Mouse (Mus musculus): ENCODE results near the gene Msantd2. TPM values are rescaled to one million over a fixed set of nuclear protein-coding genes. Genes with fewer than 3 reads are reported as not detected.

The Msantd2 gene
- polyA plus RNA-seq, 1 experiment from 2014 or later, result 17.5 TPM

DNA sequence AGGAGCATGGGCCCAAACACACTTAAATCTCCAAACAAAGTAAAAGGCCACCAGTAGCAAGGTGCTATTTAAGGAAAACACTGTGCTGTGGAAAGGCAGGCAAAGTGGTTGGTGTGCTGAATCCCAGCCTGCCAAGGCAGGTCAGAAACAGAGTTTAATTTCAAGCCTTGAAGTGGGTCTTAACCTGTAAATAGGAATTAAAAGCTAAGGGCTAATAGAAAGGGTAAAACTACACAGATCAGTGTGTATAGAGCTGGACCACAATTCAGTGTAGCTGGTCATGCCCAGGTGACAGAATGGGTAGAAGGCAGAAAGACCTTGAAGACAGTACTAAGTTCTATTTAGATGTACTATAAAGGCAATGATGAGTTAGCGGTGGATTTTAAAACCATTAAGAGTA, 32.0 kb upstream of the Msantd2 start:
- Histone ChIP-seq H3K9me3 (ENCODE audit: control insufficient read depth, low read length) (no peaks in the 10 kb centered on the region), H3K4me1 (ENCODE audit: control insufficient read depth in 2 of 2, insufficient read depth in 2 of 2, low read length in 2 of 2) (peaks cover 3 to 12% of the 10 kb centered on the region in 2 experiments), H3K9ac (ENCODE audit: low read length) (no peak overlapping the region), H3K4me3 (ENCODE audit: control insufficient read depth in 1 of 2, insufficient read depth in 1 of 2, low read depth in 1 of 2, low read length in 2 of 2) (no peak overlapping the region), H3K4me2 (ENCODE audit: low read length) (peak overlapping the region; percentile 74), H3K27me3 (ENCODE audit: control insufficient read depth, insufficient read depth, low read length) (peaks cover 97% of the 10 kb centered on the region), H3K36me3 (ENCODE audit: control insufficient read depth, insufficient read depth, low read length) (no peaks in the 10 kb centered on the region), H3K27ac (replicated peaks in 1 of 2; ENCODE audit: control insufficient read depth in 1 of 2, insufficient read depth in 1 of 2, low read depth in 2 of 2, low read length in 2 of 2) (no peak overlapping the region)
- no peak for ATAC-seq (ENCODE audit: insufficient number of reproducible peaks, insufficient read depth, low FRiP score, low read depth)
- WGBS, result 61% methylated on average over 1 of the region's 1 CpGs

DNA sequence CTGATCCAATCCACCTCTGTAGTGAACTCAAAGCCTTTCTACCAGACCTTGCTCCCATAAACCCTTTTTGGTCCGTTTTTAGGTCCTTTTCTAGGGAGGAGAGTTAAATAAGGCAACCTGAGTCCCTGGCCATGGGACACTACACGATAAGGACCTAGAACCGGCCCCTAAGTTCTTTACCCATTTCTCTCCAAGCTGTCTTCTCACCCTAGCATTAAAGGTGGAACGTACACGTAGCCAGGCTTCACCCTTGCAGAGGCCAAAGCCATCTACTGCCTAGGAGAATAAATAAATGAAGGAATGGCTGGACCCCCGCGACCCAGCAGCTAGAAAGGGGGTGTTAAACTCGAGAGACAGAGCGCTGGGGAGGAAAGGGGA, 29.5 kb upstream of the Msantd2 start:
- Histone ChIP-seq H3K27me3 (ENCODE audit: control insufficient read depth, insufficient read depth, low read length) (peaks cover 78% of the 10 kb centered on the region), H3K9ac (ENCODE audit: low read length) (peak overlapping the region; percentile 32; the same call in 1 of the 2 replicates), H3K9me3 (ENCODE audit: control insufficient read depth, low read length) (no peaks in the 10 kb centered on the region), H3K36me3 (ENCODE audit: control insufficient read depth, insufficient read depth, low read length) (no peaks in the 10 kb centered on the region), H3K27ac (replicated peaks in 1 of 2; ENCODE audit: control insufficient read depth in 1 of 2, insufficient read depth in 1 of 2, low read depth in 2 of 2, low read length in 2 of 2) (no peak overlapping the region), H3K4me2 (ENCODE audit: low read length) (peak overlapping the region; percentile 98), H3K4me1 (ENCODE audit: control insufficient read depth in 2 of 2, insufficient read depth in 2 of 2, low read length in 2 of 2) (peaks cover 3 to 12% of the 10 kb centered on the region in 2 experiments), H3K4me3 (ENCODE audit: control insufficient read depth in 1 of 2, insufficient read depth in 1 of 2, low read depth in 1 of 2, low read length in 2 of 2) (peak overlapping the region; percentile 38 to 56; a peak in 3 of 4 replicates)
- no peak for ATAC-seq (ENCODE audit: insufficient number of reproducible peaks, insufficient read depth, low FRiP score, low read depth)
- 3% methylated on average over 9 of the region's 9 CpGs for WGBS

DNA sequence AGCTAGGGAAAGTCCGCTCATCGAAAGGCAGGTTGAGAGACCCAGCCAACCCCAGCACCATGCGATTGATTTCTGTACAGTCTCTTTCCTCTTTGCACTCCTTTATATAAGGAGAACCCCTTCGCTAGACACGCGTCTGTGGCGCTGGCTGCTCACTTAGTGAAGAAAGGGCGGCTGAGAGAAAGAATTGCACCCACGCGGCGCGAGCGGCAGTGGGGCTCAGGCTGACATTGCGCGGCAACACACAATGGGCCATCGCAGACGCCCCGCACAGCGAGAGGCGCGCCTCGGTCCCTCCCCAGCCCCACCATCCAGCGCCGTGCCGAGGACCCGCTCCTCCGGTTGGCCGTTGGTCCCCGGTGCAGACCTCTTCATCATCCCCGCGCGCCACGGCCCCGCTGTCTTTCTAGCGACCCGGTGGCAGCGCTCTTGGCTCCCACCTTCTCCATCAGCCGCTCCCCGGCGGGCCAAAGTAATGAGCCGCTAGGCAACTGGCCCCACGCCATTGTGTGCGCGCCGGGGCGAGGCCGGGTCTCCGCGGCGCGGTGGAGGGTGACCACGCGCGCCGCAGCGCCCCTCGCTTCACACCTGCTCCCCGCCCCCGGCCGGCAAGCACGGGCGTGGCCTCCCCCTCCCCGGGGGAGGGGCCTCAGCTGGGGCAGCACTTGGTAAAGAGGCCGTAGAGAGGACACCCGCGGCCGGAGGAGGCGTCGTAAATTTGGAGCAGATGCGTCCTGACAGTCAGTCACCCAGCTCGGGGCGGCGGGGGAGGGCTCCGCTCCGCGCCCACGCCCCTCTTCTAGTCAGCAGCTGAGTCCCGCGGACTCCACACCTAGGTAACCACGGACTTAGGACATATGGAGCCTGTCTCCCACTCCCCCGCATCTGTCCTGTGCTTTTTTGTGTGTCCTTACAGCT, 28.8 kb upstream of the Msantd2 start:
- H3K9ac ChIP-seq (ENCODE audit: low read length), result peak overlapping the region; percentile 32
- no peaks in the 10 kb centered on the region for H3K9me3 ChIP-seq (ENCODE audit: control insufficient read depth, low read length)
- H3K27ac ChIP-seq (replicated peaks in 1 of 2; ENCODE audit: control insufficient read depth in 1 of 2, insufficient read depth in 1 of 2, low read depth in 2 of 2, low read length in 2 of 2), result no peak overlapping the region
- peaks cover 3 to 12% of the 10 kb centered on the region in 2 experiments for H3K4me1 ChIP-seq (ENCODE audit: control insufficient read depth in 2 of 2, insufficient read depth in 2 of 2, low read length in 2 of 2)
- ATAC-seq (ENCODE audit: insufficient number of reproducible peaks, insufficient read depth, low FRiP score, low read depth), result no peak
- H3K36me3 ChIP-seq (ENCODE audit: control insufficient read depth, insufficient read depth, low read length), result no peaks in the 10 kb centered on the region
- peak overlapping the region; percentile 38 to 56 for H3K4me3 ChIP-seq (ENCODE audit: control insufficient read depth in 1 of 2, insufficient read depth in 1 of 2, low read depth in 1 of 2, low read length in 2 of 2)
- H3K4me2 ChIP-seq (ENCODE audit: low read length), result peak overlapping the region; percentile 98
- peaks cover 71% of the 10 kb centered on the region for H3K27me3 ChIP-seq (ENCODE audit: control insufficient read depth, insufficient read depth, low read length)
- 1% methylated on average over 77 of the region's 81 CpGs for WGBS

DNA sequence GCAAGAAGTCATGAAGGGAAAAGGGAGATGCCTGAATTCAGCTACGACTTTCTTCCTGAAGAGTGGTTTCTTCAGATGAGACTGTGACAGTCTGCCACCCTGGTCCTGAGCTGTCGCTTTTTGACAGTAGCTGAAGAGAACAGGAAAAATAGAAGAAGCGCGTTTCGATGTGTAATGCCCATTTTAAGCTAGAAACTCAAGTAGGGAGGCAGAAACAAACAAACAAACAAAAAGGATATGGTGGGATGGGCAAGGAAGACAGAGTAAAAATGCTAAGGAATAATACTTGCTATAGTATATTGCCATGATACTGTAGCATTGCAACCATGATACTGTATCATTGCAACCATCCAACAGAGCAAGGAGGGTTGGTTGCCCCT, 28.2 kb upstream of the Msantd2 start:
- Histone ChIP-seq H3K4me1 (ENCODE audit: control insufficient read depth in 2 of 2, insufficient read depth in 2 of 2, low read length in 2 of 2) (peaks cover 3 to 12% of the 10 kb centered on the region in 2 experiments), H3K4me3 (ENCODE audit: control insufficient read depth in 1 of 2, insufficient read depth in 1 of 2, low read depth in 1 of 2, low read length in 2 of 2) (peak overlapping the region; percentile 38 to 56; a peak in 3 of 4 replicates), H3K9ac (ENCODE audit: low read length) (no peak overlapping the region; the same call in 1 of the 2 replicates), H3K4me2 (ENCODE audit: low read length) (peak overlapping the region; percentile 98), H3K27ac (replicated peaks in 1 of 2; ENCODE audit: control insufficient read depth in 1 of 2, insufficient read depth in 1 of 2, low read depth in 2 of 2, low read length in 2 of 2) (no peak overlapping the region), H3K36me3 (ENCODE audit: control insufficient read depth, insufficient read depth, low read length) (no peaks in the 10 kb centered on the region), H3K27me3 (ENCODE audit: control insufficient read depth, insufficient read depth, low read length) (peaks cover 65% of the 10 kb centered on the region), H3K9me3 (ENCODE audit: control insufficient read depth, low read length) (no peaks in the 10 kb centered on the region)
- no peak for ATAC-seq (ENCODE audit: insufficient number of reproducible peaks, insufficient read depth, low FRiP score, low read depth)
- 12% methylated on average over 5 of the region's 5 CpGs for WGBS

DNA sequence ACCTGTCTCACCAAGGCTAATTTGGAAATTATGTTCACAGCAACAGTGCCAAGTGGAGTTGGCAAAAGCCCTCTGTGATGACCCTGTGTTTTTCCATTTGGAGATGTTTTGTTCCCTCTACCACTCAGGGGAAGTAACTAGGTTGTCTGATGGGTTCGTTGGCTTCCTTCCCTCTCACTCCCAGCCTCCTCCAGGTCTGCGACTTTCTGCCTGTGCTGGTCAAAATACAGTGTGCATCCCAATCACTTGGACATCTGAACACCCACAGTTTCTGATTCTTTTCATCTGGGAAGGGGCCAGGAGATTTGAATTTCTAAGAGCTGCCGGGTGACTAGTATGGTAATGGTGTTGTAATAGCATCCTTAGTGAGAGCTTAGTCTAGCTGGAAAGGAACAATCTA, 27.5 kb upstream of the Msantd2 start:
- Histone ChIP-seq H3K9ac (ENCODE audit: low read length) (no peak overlapping the region), H3K4me2 (ENCODE audit: low read length) (no peak overlapping the region), H3K4me1 (ENCODE audit: control insufficient read depth in 2 of 2, insufficient read depth in 2 of 2, low read length in 2 of 2) (peaks cover 3 to 12% of the 10 kb centered on the region in 2 experiments), H3K27ac (replicated peaks in 1 of 2; ENCODE audit: control insufficient read depth in 1 of 2, insufficient read depth in 1 of 2, low read depth in 2 of 2, low read length in 2 of 2) (no peak overlapping the region), H3K9me3 (ENCODE audit: control insufficient read depth, low read length) (no peaks in the 10 kb centered on the region), H3K27me3 (ENCODE audit: control insufficient read depth, insufficient read depth, low read length) (peaks cover 58% of the 10 kb centered on the region), H3K36me3 (ENCODE audit: control insufficient read depth, insufficient read depth, low read length) (no peaks in the 10 kb centered on the region), H3K4me3 (ENCODE audit: control insufficient read depth in 1 of 2, insufficient read depth in 1 of 2, low read depth in 1 of 2, low read length in 2 of 2) (no peak overlapping the region)
- 13% methylated on average over 3 of the region's 3 CpGs for WGBS
- ATAC-seq (ENCODE audit: insufficient number of reproducible peaks, insufficient read depth, low FRiP score, low read depth), result no peak

DNA sequence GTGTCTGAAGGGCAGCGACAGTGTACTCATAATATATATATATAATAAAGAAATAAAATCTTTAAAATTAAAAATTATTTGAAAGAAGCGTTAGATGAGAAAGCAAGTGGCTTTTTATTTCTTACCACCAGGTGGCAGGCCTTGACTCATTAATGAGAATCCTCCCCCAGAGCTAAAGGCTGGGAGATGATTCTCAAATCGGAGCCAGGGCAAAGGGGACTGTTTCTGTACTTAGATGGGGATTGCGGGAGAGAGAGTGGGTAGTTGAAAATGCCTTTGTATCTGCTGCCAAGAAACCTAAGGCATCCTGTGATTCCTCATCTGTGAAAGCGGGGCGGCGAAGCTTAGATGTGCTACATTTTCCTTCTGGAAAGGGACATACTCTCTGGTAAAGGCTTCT, 26.4 kb upstream of the Msantd2 start:
- ATAC-seq (ENCODE audit: insufficient number of reproducible peaks, insufficient read depth, low FRiP score, low read depth), result no peak
- Histone ChIP-seq H3K4me3 (ENCODE audit: control insufficient read depth in 1 of 2, insufficient read depth in 1 of 2, low read depth in 1 of 2, low read length in 2 of 2) (no peak overlapping the region), H3K4me2 (ENCODE audit: low read length) (no peak overlapping the region), H3K27me3 (ENCODE audit: control insufficient read depth, insufficient read depth, low read length) (peaks cover 48% of the 10 kb centered on the region), H3K27ac (replicated peaks in 1 of 2; ENCODE audit: control insufficient read depth in 1 of 2, insufficient read depth in 1 of 2, low read depth in 2 of 2, low read length in 2 of 2) (no peak overlapping the region), H3K36me3 (ENCODE audit: control insufficient read depth, insufficient read depth, low read length) (no peaks in the 10 kb centered on the region), H3K9ac (ENCODE audit: low read length) (no peak overlapping the region), H3K4me1 (ENCODE audit: control insufficient read depth in 2 of 2, insufficient read depth in 2 of 2, low read length in 2 of 2) (peaks cover 3 to 12% of the 10 kb centered on the region in 2 experiments), H3K9me3 (ENCODE audit: control insufficient read depth, low read length) (no peaks in the 10 kb centered on the region)
- WGBS, result 16% methylated on average over 7 of the region's 7 CpGs

DNA sequence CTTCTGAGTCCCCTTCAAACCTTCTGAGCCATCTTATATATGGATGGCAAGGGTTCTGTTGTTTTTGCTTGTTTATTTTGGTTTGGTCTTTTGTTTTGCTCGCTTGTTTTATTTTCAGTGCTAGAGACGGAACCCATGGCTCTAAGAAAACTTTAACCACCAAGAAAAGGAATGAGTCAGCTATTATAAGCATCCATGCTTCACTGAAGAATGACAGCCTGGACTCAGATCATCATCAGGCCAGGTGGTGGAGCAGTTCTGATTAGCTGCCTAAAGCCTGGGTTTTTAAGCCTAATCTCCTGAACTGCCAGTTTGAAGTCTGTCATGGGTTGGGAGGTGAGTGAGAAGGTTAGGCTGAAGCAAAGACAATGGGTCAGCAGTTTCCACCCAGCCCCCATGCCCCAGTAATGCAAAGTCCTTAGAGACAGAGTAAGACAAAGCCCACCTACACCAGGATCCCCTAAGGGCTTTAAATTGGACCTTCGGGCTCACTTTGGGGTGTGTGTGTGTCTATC, 15.5 kb upstream of the Msantd2 start:
- ATAC-seq (ENCODE audit: insufficient number of reproducible peaks, insufficient read depth, low FRiP score, low read depth), result no peak
- WGBS, result 67% methylated on average over 3 of the region's 3 CpGs
- H3K4me3 ChIP-seq (ENCODE audit: control insufficient read depth in 1 of 2, insufficient read depth in 1 of 2, low read depth in 1 of 2, low read length in 2 of 2), result no peak overlapping the region
- no peak overlapping the region for H3K9ac ChIP-seq (ENCODE audit: low read length)
- no peaks in the 10 kb centered on the region for H3K36me3 ChIP-seq (ENCODE audit: control insufficient read depth, insufficient read depth, low read length)
- no peaks in the 10 kb centered on the region for H3K4me1 ChIP-seq (ENCODE audit: control insufficient read depth in 2 of 2, insufficient read depth in 2 of 2, low read length in 2 of 2)
- no peak overlapping the region for H3K27ac ChIP-seq (replicated peaks in 1 of 2; ENCODE audit: control insufficient read depth in 1 of 2, insufficient read depth in 1 of 2, low read depth in 2 of 2, low read length in 2 of 2)
- H3K9me3 ChIP-seq (ENCODE audit: control insufficient read depth, low read length), result no peaks in the 10 kb centered on the region
- no peaks in the 10 kb centered on the region for H3K27me3 ChIP-seq (ENCODE audit: control insufficient read depth, insufficient read depth, low read length)
- no peak overlapping the region for H3K4me2 ChIP-seq (ENCODE audit: low read length)
